Mouse (Mus musculus): ENCODE data around the gene Magoh. TPM values are rescaled to one million over a fixed set of nuclear protein-coding genes. Genes with fewer than 3 reads are reported as not detected.

Gene Magoh
- total RNA-seq, 1 experiment = 192 TPM

DNA sequence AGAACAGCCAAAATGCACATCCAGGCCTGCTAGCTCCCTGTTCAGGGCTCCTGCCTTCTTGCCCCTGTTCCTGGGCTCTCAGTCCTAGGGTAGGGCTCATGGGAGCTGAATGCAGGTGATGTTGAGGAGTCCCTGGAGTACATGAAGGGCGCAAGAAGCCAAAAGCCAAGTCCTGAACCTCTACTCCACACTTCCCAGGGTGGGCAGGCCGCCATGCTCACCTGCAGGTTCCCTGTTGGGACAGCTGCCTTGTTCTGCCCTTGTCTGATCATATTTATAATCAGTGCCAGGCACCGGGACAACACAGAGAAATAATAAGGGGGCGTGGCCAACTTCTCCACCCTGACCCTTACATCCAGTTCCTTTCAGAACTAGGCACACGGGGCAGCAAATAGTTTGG is 46.0 kb upstream of the Magoh start:
- DNase-seq (ENCODE audit: low read depth, low spot score) = no peak
- H3K9me3 ChIP-seq (ENCODE audit: control insufficient read depth, insufficient read depth, low read depth, low read length) = no peaks in the 10 kb centered on the region
- no peaks in the 10 kb centered on the region for H3K36me3 ChIP-seq (ENCODE audit: control insufficient read depth, insufficient read depth, low read length, poor library complexity, severe bottlenecking)
- in situ Hi-C loops (cut with MboI; ENCODE audit: low sequenced_read_pairs in 2 of 2, unreplicated experiment in 2 of 2) = no loop called here
- no peak overlapping the region for H3K9ac ChIP-seq (ENCODE audit: insufficient read depth, low read depth, low read length, poor library complexity, severe bottlenecking)
- no peak overlapping the region for H3K27ac ChIP-seq (ENCODE audit: insufficient read depth, low read depth, low read length, poor library complexity, severe bottlenecking)
- TF ChIP-seq ZNF384 (IDR thresholded peaks at IDR 0.05; ENCODE audit: low read depth, low read length) = no peak
- no peak for TF ChIP-seq HCFC1 (IDR thresholded peaks at IDR 0.05; ENCODE audit: borderline replicate concordance, insufficient read depth, low read length)
- no peak for TF ChIP-seq ZC3H11A (IDR thresholded peaks at IDR 0.05; ENCODE audit: borderline replicate concordance, low read depth, low read length)
- TF ChIP-seq MAFK (IDR thresholded peaks at IDR 0.05; ENCODE audit: insufficient read depth, low read depth, low read length) = no peak
- TF ChIP-seq CHD2 (IDR thresholded peaks at IDR 0.05; ENCODE audit: low read depth, low read length) = no peak
- peaks cover 2 to 3% of the 10 kb centered on the region in 2 experiments; a peak in 1 of 4 replicates for H3K4me1 ChIP-seq (ENCODE audit: control insufficient read depth in 2 of 2, insufficient read depth in 2 of 2, low read length in 2 of 2, poor library complexity in 1 of 2)
- H3K4me3 ChIP-seq (ENCODE audit: insufficient read depth in 1 of 2, low read depth in 1 of 2, low read length in 2 of 2, poor library complexity in 1 of 2, severe bottlenecking in 1 of 2) = no peak overlapping the region

DNA sequence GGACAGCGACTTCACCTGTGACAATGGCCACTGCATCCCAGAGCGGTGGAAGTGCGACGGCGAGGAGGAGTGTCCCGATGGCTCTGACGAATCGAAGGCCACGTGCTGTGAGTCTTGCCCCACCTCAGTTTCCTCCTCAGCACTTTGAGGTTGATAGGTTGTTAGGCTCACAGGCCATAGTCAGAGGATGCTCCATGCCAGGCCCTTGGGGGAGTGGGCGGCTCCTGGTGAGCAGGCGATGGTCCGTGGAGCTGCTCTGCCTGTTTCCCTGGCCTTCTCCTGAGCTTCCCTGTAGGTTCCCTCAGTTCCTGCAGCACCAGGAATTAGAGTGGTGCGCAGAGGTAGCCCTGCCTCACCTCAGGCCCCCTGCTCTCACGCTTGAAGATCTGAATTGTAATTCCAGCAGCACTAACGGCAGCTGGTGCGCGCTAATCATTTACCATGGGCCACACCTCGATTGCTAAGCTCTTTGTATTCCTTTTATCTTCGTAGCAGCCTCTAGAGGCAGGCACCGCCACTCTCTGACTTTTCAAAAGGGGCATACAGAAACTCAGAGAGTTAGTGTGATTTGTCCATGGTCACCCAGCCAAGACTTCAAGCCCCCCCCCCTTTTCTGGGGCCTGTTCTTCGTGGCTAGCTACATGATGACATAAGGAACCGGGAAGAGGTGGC is 44.8 kb upstream of the Magoh start:
- no peak for DNase-seq (ENCODE audit: low read depth, low spot score)
- H3K4me3 ChIP-seq (ENCODE audit: insufficient read depth in 1 of 2, low read depth in 1 of 2, low read length in 2 of 2, poor library complexity in 1 of 2, severe bottlenecking in 1 of 2) = no peak overlapping the region
- no peak for TF ChIP-seq CHD2 (IDR thresholded peaks at IDR 0.05; ENCODE audit: low read depth, low read length)
- no peak for TF ChIP-seq HCFC1 (IDR thresholded peaks at IDR 0.05; ENCODE audit: borderline replicate concordance, insufficient read depth, low read length)
- TF ChIP-seq MAFK (IDR thresholded peaks at IDR 0.05; ENCODE audit: insufficient read depth, low read depth, low read length) = no peak
- no peak for TF ChIP-seq ZNF384 (IDR thresholded peaks at IDR 0.05; ENCODE audit: low read depth, low read length)
- no peak for TF ChIP-seq ZC3H11A (IDR thresholded peaks at IDR 0.05; ENCODE audit: borderline replicate concordance, low read depth, low read length)

DNA sequence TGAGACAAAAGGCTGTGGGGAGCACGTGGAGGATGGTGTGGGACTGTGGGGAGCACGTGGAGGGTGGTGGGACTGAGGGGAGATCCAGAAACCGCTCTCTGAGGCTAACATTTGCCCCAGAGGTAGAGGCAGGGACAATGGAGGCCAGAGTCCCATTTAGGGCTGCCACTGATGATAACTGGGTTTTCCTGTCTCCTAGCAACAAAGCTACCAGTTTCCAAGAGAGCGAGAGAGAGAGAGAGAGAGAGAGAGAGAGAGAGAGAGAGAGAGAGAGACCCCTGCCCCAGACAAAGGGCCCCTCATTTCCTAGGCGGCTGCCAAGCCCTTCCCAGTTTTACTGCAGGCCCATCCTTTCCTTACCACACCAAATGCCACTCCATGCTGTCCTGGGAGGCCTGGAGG is 44.0 kb upstream of the Magoh start:
- Histone ChIP-seq H3K4me3 (ENCODE audit: insufficient read depth in 1 of 2, low read depth in 1 of 2, low read length in 2 of 2, poor library complexity in 1 of 2, severe bottlenecking in 1 of 2) (no peak overlapping the region), H3K27ac (ENCODE audit: insufficient read depth, low read depth, low read length, poor library complexity, severe bottlenecking) (no peak overlapping the region), H3K36me3 (ENCODE audit: control insufficient read depth, insufficient read depth, low read length, poor library complexity, severe bottlenecking) (no peaks in the 10 kb centered on the region), H3K9ac (ENCODE audit: insufficient read depth, low read depth, low read length, poor library complexity, severe bottlenecking) (no peak overlapping the region), H3K4me1 (ENCODE audit: control insufficient read depth in 2 of 2, insufficient read depth in 2 of 2, low read length in 2 of 2, poor library complexity in 1 of 2) (peaks cover 2 to 3% of the 10 kb centered on the region in 2 experiments; a peak in 1 of 4 replicates), H3K9me3 (ENCODE audit: control insufficient read depth, insufficient read depth, low read depth, low read length) (no peaks in the 10 kb centered on the region)
- in situ Hi-C loops (cut with MboI; ENCODE audit: low sequenced_read_pairs in 2 of 2, unreplicated experiment in 2 of 2) = no loop called here
- TF ChIP-seq MAFK (IDR thresholded peaks at IDR 0.05; ENCODE audit: insufficient read depth, low read depth, low read length) (no peak), ZC3H11A (IDR thresholded peaks at IDR 0.05; ENCODE audit: borderline replicate concordance, low read depth, low read length) (no peak), ZNF384 (IDR thresholded peaks at IDR 0.05; ENCODE audit: low read depth, low read length) (no peak), HCFC1 (IDR thresholded peaks at IDR 0.05; ENCODE audit: borderline replicate concordance, insufficient read depth, low read length) (no peak), CHD2 (IDR thresholded peaks at IDR 0.05; ENCODE audit: low read depth, low read length) (no peak)
- no peak for DNase-seq (ENCODE audit: low read depth, low spot score)

More for the DNA sequence above, 44.8 kb upstream of the Magoh start:
- H3K9me3 ChIP-seq (ENCODE audit: control insufficient read depth, insufficient read depth, low read depth, low read length) = no peaks in the 10 kb centered on the region
- H3K9ac ChIP-seq (ENCODE audit: insufficient read depth, low read depth, low read length, poor library complexity, severe bottlenecking) = no peak overlapping the region
- in situ Hi-C loops (cut with MboI; ENCODE audit: low sequenced_read_pairs in 2 of 2, unreplicated experiment in 2 of 2) = no loop called here
- H3K36me3 ChIP-seq (ENCODE audit: control insufficient read depth, insufficient read depth, low read length, poor library complexity, severe bottlenecking) = no peaks in the 10 kb centered on the region
- peaks cover 2 to 3% of the 10 kb centered on the region in 2 experiments; a peak in 1 of 4 replicates for H3K4me1 ChIP-seq (ENCODE audit: control insufficient read depth in 2 of 2, insufficient read depth in 2 of 2, low read length in 2 of 2, poor library complexity in 1 of 2)
- no peak overlapping the region for H3K27ac ChIP-seq (ENCODE audit: insufficient read depth, low read depth, low read length, poor library complexity, severe bottlenecking)

DNA sequence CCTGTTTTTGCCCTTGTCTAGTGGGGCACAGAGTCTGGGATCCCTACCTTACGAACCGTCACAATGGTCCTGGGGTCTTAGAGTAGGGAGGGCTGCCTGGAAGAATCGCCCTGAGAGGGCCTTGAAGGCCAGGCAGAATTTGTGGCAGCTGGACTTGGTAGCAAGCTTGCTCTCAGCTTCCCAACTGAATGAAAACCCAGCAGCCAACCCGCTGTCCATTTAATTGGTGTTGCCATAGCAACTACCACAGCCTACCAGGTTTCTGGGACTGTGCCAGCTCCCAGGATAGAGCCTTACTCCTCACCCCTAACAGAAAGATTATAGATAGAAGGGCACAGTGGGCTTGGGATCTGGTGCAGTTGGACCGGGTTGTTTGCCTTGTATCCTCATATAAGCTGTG is 42.8 kb upstream of the Magoh start:
- H3K4me1 ChIP-seq (ENCODE audit: control insufficient read depth in 2 of 2, insufficient read depth in 2 of 2, low read length in 2 of 2, poor library complexity in 1 of 2) = peaks cover 2 to 3% of the 10 kb centered on the region in 2 experiments; a peak in 1 of 4 replicates
- H3K9ac ChIP-seq (ENCODE audit: insufficient read depth, low read depth, low read length, poor library complexity, severe bottlenecking) = no peak overlapping the region
- in situ Hi-C loops (cut with MboI; ENCODE audit: low sequenced_read_pairs in 2 of 2, unreplicated experiment in 2 of 2) = no loop called here
- H3K36me3 ChIP-seq (ENCODE audit: control insufficient read depth, insufficient read depth, low read length, poor library complexity, severe bottlenecking) = no peaks in the 10 kb centered on the region
- H3K9me3 ChIP-seq (ENCODE audit: control insufficient read depth, insufficient read depth, low read depth, low read length) = no peaks in the 10 kb centered on the region
- TF ChIP-seq ZNF384 (IDR thresholded peaks at IDR 0.05; ENCODE audit: low read depth, low read length) = no peak
- TF ChIP-seq HCFC1 (IDR thresholded peaks at IDR 0.05; ENCODE audit: borderline replicate concordance, insufficient read depth, low read length) = no peak
- no peak for TF ChIP-seq CHD2 (IDR thresholded peaks at IDR 0.05; ENCODE audit: low read depth, low read length)
- no peak for TF ChIP-seq ZC3H11A (IDR thresholded peaks at IDR 0.05; ENCODE audit: borderline replicate concordance, low read depth, low read length)
- TF ChIP-seq MAFK (IDR thresholded peaks at IDR 0.05; ENCODE audit: insufficient read depth, low read depth, low read length) = no peak
- no peak overlapping the region for H3K27ac ChIP-seq (ENCODE audit: insufficient read depth, low read depth, low read length, poor library complexity, severe bottlenecking)
- no peak for DNase-seq (ENCODE audit: low read depth, low spot score)
- H3K4me3 ChIP-seq (ENCODE audit: insufficient read depth in 1 of 2, low read depth in 1 of 2, low read length in 2 of 2, poor library complexity in 1 of 2, severe bottlenecking in 1 of 2) = no peak overlapping the region

Measured in ES-E14 (cell line).